Comparison of ENCODE assay signal across 19 mouse cellular contexts in genomic region chr9:33800763-33801162, GRCm38 (mm10).
A peak's percentile ranks its signal among the peaks of the same experiment; 100 is the strongest.
DNase-seq lines count a peak whose midpoint lies in the region; ATAC-seq and TF ChIP-seq lines count a peak whose summit lies in the region.
"Had no signal": no experiment of that assay in that cellular context is flagged by ENCODE, and none has a peak within 500 bp of the region (broad histone marks: within the 10 kb centered on the region; RNA-seq: fewer than 3 reads in every experiment).

No protein-coding gene starts in this region.

- no peak for TF ChIP-seq CTCF in kidney, adult 2 months (conservative IDR thresholded peaks at IDR 0.05; ENCODE audit: insufficient read depth, insufficient read length, low read depth, low read length)

- H3K27ac ChIP-seq in kidney, adult 2 months (ENCODE audit: insufficient read depth, low read depth, low read length), result no peak overlapping the region
- H3K27ac ChIP-seq in kidney, embryonic 14.5 days (ENCODE audit: low read depth, low read length), result no peak overlapping the region
- H3K27ac ChIP-seq in limb, embryonic 13.5 days, result peak overlapping the region; percentile 55; the same call in 1 of the 2 replicates
- H3K27ac ChIP-seq in limb, embryonic 14.5 days (replicated peaks; ENCODE audit: low read depth, low read length), result no peak overlapping the region
- H3K27ac ChIP-seq: embryonic facial prominence, embryonic 13.5 days; forebrain, embryonic 13.5 days; forebrain, embryonic 15.5 days had no signal

- H3K9ac ChIP-seq in kidney, embryonic 14.5 days (ENCODE audit: low read depth, low read length), result no peak overlapping the region
- no peak overlapping the region for H3K9ac ChIP-seq in limb, embryonic 13.5 days
- no peak overlapping the region for H3K9ac ChIP-seq in limb, embryonic 14.5 days (ENCODE audit: low read depth, low read length, severe bottlenecking)
- H3K9ac ChIP-seq: embryonic facial prominence, embryonic 13.5 days; forebrain, embryonic 13.5 days; forebrain, embryonic 15.5 days; forebrain, postnatal 0 days had no signal

- ATAC-seq in kidney, embryonic 14.5 days (ENCODE audit: low FRiP score, low TSS enrichment), result no peak
- ATAC-seq in limb, embryonic 13.5 days (ENCODE audit: low FRiP score, low read depth), result peak; percentile 64
- ATAC-seq in limb, embryonic 14.5 days (ENCODE audit: low FRiP score, low read depth), result peak; percentile 72
- ATAC-seq: forebrain, embryonic 13.5 days; forebrain, embryonic 15.5 days; forebrain, postnatal 0 days had no signal

- no peak for TF ChIP-seq POLR2A in kidney, adult 2 months (IDR thresholded peaks at IDR 0.05; ENCODE audit: low read depth, low read length)
- no peak for TF ChIP-seq POLR2A in limb, embryonic 14.5 days (IDR thresholded peaks at IDR 0.05; ENCODE audit: borderline replicate concordance, extremely low read depth, insufficient read depth, insufficient read length)

- no peaks in the 10 kb centered on the region for H3K36me3 ChIP-seq in kidney, adult 2 months (ENCODE audit: control insufficient read depth, insufficient read depth, low read length)
- no peaks in the 10 kb centered on the region for H3K36me3 ChIP-seq in kidney, embryonic 14.5 days (ENCODE audit: control insufficient read depth, insufficient read depth, low read length)
- no peaks in the 10 kb centered on the region for H3K36me3 ChIP-seq in limb, embryonic 13.5 days
- no peaks in the 10 kb centered on the region for H3K36me3 ChIP-seq in limb, embryonic 14.5 days (ENCODE audit: control insufficient read depth, insufficient read depth, low read length)
- H3K36me3 ChIP-seq: embryonic facial prominence, embryonic 13.5 days; forebrain, embryonic 15.5 days had no signal

- no peaks in the 10 kb centered on the region; the same call in 1 of the 2 replicates for H3K27me3 ChIP-seq in kidney, adult 2 months (replicated peaks; ENCODE audit: control insufficient read depth, insufficient read depth, low read length)
- no peaks in the 10 kb centered on the region for H3K27me3 ChIP-seq in kidney, embryonic 14.5 days (ENCODE audit: control insufficient read depth, insufficient read depth, low read length)
- no peaks in the 10 kb centered on the region for H3K27me3 ChIP-seq in limb, embryonic 13.5 days
- no peaks in the 10 kb centered on the region for H3K27me3 ChIP-seq in limb, embryonic 14.5 days (ENCODE audit: control insufficient read depth, insufficient read depth, low read length)
- H3K27me3 ChIP-seq: embryonic facial prominence, embryonic 13.5 days; forebrain, embryonic 13.5 days; forebrain, embryonic 15.5 days had no signal

- peak; percentile 1 for DNase-seq in kidney, adult 2 months
- DNase-seq in kidney, postnatal 36 days, result no peak
- peak; percentile 1 for DNase-seq in kidney, postnatal 14 days
- DNase-seq in limb, embryonic 14.5 days (ENCODE audit: low spot score), result peak; percentile 29
- no peak for DNase-seq in frontal cortex, postnatal 36 days (ENCODE audit: low spot score in 2 of 2)
- DNase-seq: adrenal gland, adult 2 months; adrenal gland, postnatal 10 days; adrenal gland, postnatal 36 days; cerebellum, adult 11-12 months; cerebellum, adult 2 months; cerebellum, adult 9-10 months; cerebellum, postnatal 10 days; cerebellum, postnatal 25 days; forebrain, postnatal 0 days had no signal

- no peaks in the 10 kb centered on the region for H3K9me3 ChIP-seq in kidney, embryonic 14.5 days (ENCODE audit: control insufficient read depth, low read length)
- H3K9me3 ChIP-seq in limb, embryonic 13.5 days, result no peaks in the 10 kb centered on the region
- no peaks in the 10 kb centered on the region for H3K9me3 ChIP-seq in limb, embryonic 14.5 days (ENCODE audit: control insufficient read depth, low read length)
- H3K9me3 ChIP-seq: embryonic facial prominence, embryonic 13.5 days; forebrain, embryonic 13.5 days; forebrain, embryonic 15.5 days had no signal

- H3K4me1 ChIP-seq in kidney, adult 2 months (ENCODE audit: control insufficient read depth, insufficient read depth, low read length), result no peaks in the 10 kb centered on the region
- H3K4me1 ChIP-seq in kidney, embryonic 14.5 days (ENCODE audit: control insufficient read depth, insufficient read depth, low read length), result no peaks in the 10 kb centered on the region
- H3K4me1 ChIP-seq in limb, embryonic 13.5 days, result 0 out of 2 replicates have a peak, but pooled peaks cover 3% of the 10 kb centered on the region
- peaks cover 3% of the 10 kb centered on the region; the same call in 1 of the 2 replicates for H3K4me1 ChIP-seq in limb, embryonic 14.5 days (ENCODE audit: control insufficient read depth, insufficient read depth, low read length)
- H3K4me1 ChIP-seq: forebrain, embryonic 13.5 days; forebrain, embryonic 15.5 days had no signal

- no peak overlapping the region for H3K4me2 ChIP-seq in kidney, embryonic 14.5 days (replicated peaks; ENCODE audit: low read depth, low read length)
- no peak overlapping the region for H3K4me2 ChIP-seq in limb, embryonic 13.5 days (replicated peaks)
- H3K4me2 ChIP-seq in limb, embryonic 14.5 days (replicated peaks; ENCODE audit: low read depth, low read length, severe bottlenecking), result no peak overlapping the region
- H3K4me2 ChIP-seq: embryonic facial prominence, embryonic 13.5 days; forebrain, embryonic 13.5 days; forebrain, embryonic 15.5 days had no signal

- WGBS in kidney, adult 2 months, result 24% methylated on average over 1 of the region's 1 CpGs
- WGBS in kidney, embryonic 14.5 days, result 34% methylated on average over 1 of the region's 1 CpGs
- WGBS in limb, embryonic 13.5 days, result 27% methylated on average over 1 of the region's 1 CpGs
- 38% methylated on average over 1 of the region's 1 CpGs for WGBS in limb, embryonic 14.5 days

- H3K4me3 ChIP-seq in kidney, adult 2 months (ENCODE audit: insufficient read depth, low read depth, low read length), result no peak overlapping the region
- no peak overlapping the region for H3K4me3 ChIP-seq in kidney, embryonic 14.5 days (ENCODE audit: low read length)
- no peak overlapping the region for H3K4me3 ChIP-seq in limb, embryonic 13.5 days
- no peak overlapping the region for H3K4me3 ChIP-seq in limb, embryonic 14.5 days (replicated peaks; ENCODE audit: low read length)
- H3K4me3 ChIP-seq: embryonic facial prominence, embryonic 13.5 days; forebrain, embryonic 13.5 days; forebrain, embryonic 15.5 days had no signal

Comparison
In these comparisons a context has a peak if more than half of its experiments do, and no peak if none do; other contexts are left out.
1. DNase-seq: peak in kidney, adult 2 months (single experiment), kidney, postnatal 14 days (single experiment) and limb, embryonic 14.5 days (single experiment); none in kidney, postnatal 36 days (0 of 2) and frontal cortex, postnatal 36 days (0 of 2).